Mouse (Mus musculus): ENCODE measurements around the gene Soat1.

The Soat1 gene

GRCm38 (mm10) chr1:156464963-156465362 is 9.2 kb downstream of the Soat1 start:
- no peak for DNase-seq (ENCODE audit: low spot score)

- DNase-seq (ENCODE audit: low spot score), result no peak
Observed at GRCm38 (mm10) chr1:156463981-156464853, 9.9 kb downstream of the Soat1 start.

GRCm38 (mm10) chr1:156462273-156462991 is 11.7 kb downstream of the Soat1 start:
- DNase-seq (ENCODE audit: low spot score), result no peak

- DNase-seq (ENCODE audit: low spot score), result no peak
Observed at GRCm38 (mm10) chr1:156461036-156461435, 13.1 kb downstream of the Soat1 start.

GRCm38 (mm10) chr1:156460216-156460615 is 13.9 kb downstream of the Soat1 start:
- no peak for DNase-seq (ENCODE audit: low spot score)

GRCm38 (mm10) chr1:156459690-156460089 is 14.4 kb downstream of the Soat1 start:
- DNase-seq (ENCODE audit: low spot score), result no peak

GRCm38 (mm10) chr1:156458391-156459060 is 15.6 kb downstream of the Soat1 start:
- DNase-seq (ENCODE audit: low spot score), result peak; percentile 35

- DNase-seq (ENCODE audit: low spot score), result no peak
Observed at GRCm38 (mm10) chr1:156455005-156455758, 18.9 kb downstream of the Soat1 start.

- DNase-seq (ENCODE audit: low spot score), result no peak
Observed at GRCm38 (mm10) chr1:156454384-156454783, 19.7 kb downstream of the Soat1 start.

- no peak for DNase-seq (ENCODE audit: low spot score)
Observed at GRCm38 (mm10) chr1:156453876-156454275, 20.3 kb downstream of the Soat1 start.

- DNase-seq (ENCODE audit: low spot score), result peak; percentile 87
Observed at GRCm38 (mm10) chr1:156450478-156450877, 23.7 kb downstream of the Soat1 start.

- DNase-seq (ENCODE audit: low spot score), result no peak
Observed at GRCm38 (mm10) chr1:156449691-156450090, 24.4 kb downstream of the Soat1 start.

- DNase-seq (ENCODE audit: low spot score), result no peak
Observed at GRCm38 (mm10) chr1:156449089-156449488, 25.0 kb downstream of the Soat1 start.

GRCm38 (mm10) chr1:156445049-156445448 is 29.1 kb downstream of the Soat1 start:
- DNase-seq (ENCODE audit: low spot score), result peak; percentile 44

GRCm38 (mm10) chr1:156442776-156443175 is 31.4 kb downstream of the Soat1 start:
- peak; percentile 70 for DNase-seq (ENCODE audit: low spot score)

- DNase-seq (ENCODE audit: low spot score), result no peak
Observed at GRCm38 (mm10) chr1:156442266-156442665, 31.9 kb downstream of the Soat1 start.

GRCm38 (mm10) chr1:156437726-156438125 is 36.4 kb downstream of the Soat1 start:
- no peak for DNase-seq (ENCODE audit: low spot score)

GRCm38 (mm10) chr1:156437016-156437708 is 37.0 kb downstream of the Soat1 start:
- no peak for DNase-seq (ENCODE audit: low spot score)

GRCm38 (mm10) chr1:156433497-156433896 is 40.6 kb downstream of the Soat1 start:
- no peak for DNase-seq (ENCODE audit: low spot score)

GRCm38 (mm10) chr1:156432498-156432897 is 41.6 kb downstream of the Soat1 start:
- no peak for DNase-seq (ENCODE audit: low spot score)

GRCm38 (mm10) chr1:156428434-156428833 is 45.7 kb downstream of the Soat1 start:
- no peak for DNase-seq (ENCODE audit: low spot score)

Measured in adipocyte (in vitro differentiated cells).